Mouse (Mus musculus): ENCODE data around the gene H2-Q4.
"Not testable (repeated sequence)": the region's sequence is repeated elsewhere in the genome, so short reads cannot be mapped to it uniquely, and the experiment has no call there.

The H2-Q4 gene

DNA sequence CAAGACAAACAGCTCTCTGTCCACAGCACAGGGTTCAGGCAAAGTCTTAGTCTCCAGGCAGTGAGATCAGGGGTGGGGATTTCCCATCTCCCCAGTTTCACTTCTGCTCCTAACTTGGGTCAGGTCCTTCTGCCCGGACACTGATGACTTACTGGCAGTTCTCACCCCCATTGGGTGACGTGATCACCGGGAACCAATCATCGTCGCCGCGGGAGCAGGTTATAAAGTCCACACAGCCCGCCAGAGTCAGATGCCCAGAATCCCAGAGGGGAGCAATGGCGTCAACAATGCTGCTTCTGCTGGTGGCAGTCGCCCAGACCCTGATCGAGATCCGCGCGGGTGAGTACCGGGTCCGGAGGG is at the start of gene H2-Q4:
Gene H2-Q4 (plus strand): TSS at position 249 of the 360 bp plus-strand sequence.
- DNase-seq (ENCODE audit: low read depth), result peak; percentile 95

DNA sequence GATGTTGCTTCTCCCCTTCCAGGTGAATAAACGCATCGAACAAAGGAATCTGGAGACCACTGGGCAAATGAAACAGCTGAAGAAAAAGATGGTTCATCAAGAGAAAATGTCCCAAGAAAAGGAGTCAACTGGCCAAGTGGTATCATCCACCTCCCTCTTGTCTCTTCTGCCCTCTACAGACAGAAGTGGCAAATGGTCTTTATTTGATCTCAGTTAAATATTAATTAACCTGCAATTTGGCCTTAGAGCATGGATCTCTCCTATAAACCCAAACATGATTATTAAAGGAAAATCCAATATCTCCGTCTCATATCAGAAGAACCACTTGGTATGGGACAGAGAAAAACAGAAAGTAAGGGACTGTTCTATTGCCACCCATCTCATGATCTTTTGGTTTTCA is 49.7 kb upstream of the H2-Q4 start:
- not testable (repeated sequence) for DNase-seq (ENCODE audit: low read depth)

DNA sequence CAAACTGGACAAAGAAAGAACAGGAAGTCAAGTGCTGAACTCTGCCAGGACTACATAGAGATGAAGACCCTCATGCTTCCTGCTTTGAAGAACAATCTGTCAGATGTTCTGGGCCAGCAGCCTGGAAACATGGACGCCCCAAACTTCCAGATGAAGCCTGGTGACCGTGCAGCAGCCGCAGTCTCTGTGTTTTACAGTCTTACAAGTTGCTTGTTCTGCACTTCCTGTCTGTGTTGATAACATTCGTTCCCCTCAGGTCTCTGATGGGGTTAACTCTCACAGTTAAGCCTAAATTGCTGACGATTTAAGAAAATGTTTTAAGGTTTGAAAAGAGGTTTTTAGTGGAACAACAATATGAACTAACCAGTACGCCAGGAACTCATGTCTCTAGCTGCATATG is 47.9 kb upstream of the H2-Q4 start:
- peak; percentile 60 for DNase-seq (ENCODE audit: low read depth)

DNA sequence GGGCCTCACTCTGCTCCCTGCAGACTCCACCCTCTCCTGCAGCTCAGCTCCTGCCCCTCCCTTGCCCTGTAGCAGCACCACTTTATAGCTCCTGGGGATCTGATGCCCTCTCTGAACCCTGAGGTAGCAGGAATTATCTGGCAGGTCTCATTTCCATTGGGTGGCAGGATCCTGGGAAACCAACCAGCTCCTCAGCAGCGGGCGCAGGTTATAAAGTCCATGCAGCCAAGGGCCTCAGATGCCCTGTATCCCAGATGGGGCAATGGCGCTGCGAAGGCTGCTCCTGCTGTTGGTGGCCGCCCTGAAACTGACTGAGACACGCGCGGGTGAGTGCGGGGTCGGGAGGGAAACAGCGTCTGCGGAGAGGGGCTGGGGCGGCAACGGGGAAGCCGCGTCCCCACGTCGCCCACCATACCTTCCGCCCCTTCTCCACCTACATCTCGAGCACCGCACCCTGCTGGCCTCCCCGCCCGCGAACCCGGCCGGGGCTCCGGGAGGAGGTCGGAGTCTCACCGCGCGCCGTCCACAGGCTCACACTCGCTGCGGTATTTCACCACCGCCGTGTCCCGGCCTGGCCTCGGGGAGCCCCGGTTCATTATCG is 37.2 kb upstream of the H2-Q4 start, which contains the start of gene H2-Q2:
Gene H2-Q2 (plus strand): TSS at position 172 of the 601 bp plus-strand sequence.
- DNase-seq (ENCODE audit: low read depth), result no peak

DNA sequence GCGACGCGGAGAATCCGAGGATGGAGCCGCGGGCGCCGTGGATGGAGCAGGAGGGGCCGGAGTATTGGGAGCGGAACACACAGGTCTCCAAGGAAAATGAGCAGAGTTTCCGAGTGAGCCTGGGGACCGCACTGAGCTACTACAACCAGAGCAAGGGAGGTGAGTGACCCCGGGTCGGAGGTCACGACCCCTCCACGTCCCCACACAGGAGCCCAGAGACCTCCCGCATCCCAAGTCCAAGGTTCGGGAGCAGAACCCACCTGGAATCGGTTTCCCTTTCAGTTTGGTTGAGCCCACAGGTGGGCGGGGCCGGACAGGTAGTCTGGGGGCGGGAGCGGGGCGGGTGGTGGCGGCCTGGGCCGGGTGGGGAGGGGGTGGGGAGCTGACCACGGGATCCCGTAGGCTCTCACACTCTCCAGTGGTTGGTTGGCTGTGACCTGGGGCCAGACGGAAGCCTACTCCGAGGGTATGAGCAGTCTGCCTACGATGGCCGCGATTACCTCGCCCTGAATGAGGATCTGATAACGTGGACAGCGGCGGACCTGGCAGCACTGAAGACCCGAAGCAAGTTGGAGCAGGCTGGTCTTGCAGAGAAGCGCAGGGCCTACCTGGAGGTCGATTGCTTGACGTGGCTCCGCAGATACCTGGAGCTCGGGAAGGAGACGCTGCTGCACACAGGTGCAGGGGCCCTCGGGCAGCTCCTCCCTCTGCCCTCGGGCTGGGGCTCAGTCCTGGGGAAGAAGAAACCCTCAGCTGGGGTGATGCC is 36.5 kb upstream of the H2-Q4 start:
- DNase-seq (ENCODE audit: low read depth), result no peak

- DNase-seq (ENCODE audit: low read depth), result not testable (repeated sequence)
These were observed 31.8 kb upstream of the H2-Q4 start for GRCm38 (mm10) chr17:35347659-35348058.

DNA sequence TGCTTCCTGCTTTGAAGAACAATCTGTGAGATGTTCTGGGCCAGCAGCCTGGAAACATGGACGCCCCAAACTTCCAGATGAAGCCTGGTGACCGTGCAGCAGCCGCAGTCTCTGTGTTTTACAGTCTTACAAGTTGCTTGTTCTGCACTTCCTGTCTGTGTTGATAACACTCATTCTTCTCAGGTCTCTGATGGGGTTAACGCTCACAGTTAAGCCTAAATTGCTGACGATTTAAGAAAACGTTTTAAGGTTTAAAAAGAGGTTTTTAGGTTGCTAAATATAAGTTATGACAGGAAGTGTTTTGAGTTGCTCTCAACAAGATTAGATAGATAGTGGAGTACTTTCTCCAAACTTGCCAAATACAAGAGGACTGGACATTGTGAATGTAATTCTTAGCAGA is 26.1 kb upstream of the H2-Q4 start:
- DNase-seq (ENCODE audit: low read depth), result peak; percentile 21

DNA sequence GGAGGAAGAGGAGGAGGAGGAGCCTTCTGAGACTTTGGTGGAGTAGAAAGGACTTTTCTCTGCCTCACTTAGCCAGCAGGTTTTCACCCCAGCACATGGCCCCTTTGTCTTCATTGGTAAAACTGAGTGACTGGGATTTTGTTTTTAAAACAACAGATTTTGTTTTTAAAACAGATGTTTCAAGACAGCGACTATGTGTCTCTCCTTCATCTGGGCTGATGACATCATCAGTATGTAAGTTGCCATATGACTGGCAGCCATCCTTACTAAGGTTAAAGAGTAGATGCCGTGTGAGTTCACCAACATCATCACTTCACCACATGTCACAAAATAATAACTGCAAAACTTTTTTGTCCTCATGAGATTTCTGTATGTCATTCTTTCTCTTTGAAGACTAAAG is 25.3 kb upstream of the H2-Q4 start:
- DNase-seq (ENCODE audit: low read depth), result no peak

DNA sequence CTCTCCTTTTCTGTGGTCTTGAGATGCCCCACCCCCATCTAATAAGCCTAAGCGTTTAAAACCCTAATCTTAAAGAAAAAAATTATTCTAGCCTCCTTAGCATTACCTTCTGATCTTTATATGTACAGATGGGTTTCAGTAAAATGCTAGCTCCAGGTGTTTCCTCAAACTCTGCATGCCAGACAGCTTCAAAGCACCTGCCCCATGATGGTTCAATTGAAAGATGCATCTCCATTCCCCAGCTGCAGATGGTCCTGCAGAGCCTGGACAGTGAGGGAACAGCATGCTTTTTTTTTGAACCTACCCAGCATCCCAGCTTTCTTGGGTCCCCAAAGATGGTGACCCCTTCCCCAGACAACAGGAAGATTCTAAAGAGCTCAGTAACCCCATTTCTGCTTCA is 22.3 kb upstream of the H2-Q4 start:
- DNase-seq (ENCODE audit: low read depth), result no peak

- DNase-seq (ENCODE audit: low read depth), result no peak
These were observed 20.5 kb upstream of the H2-Q4 start for GRCm38 (mm10) chr17:35358763-35359469.

GRCm38 (mm10) chr17:35359470-35359862 is 20.0 kb upstream of the H2-Q4 start:
- DNase-seq (ENCODE audit: low read depth), result no peak

GRCm38 (mm10) chr17:35379729-35380451 is 473 bp downstream of the H2-Q4 start:
- peak; percentile 75 for DNase-seq (ENCODE audit: low read depth)

DNA sequence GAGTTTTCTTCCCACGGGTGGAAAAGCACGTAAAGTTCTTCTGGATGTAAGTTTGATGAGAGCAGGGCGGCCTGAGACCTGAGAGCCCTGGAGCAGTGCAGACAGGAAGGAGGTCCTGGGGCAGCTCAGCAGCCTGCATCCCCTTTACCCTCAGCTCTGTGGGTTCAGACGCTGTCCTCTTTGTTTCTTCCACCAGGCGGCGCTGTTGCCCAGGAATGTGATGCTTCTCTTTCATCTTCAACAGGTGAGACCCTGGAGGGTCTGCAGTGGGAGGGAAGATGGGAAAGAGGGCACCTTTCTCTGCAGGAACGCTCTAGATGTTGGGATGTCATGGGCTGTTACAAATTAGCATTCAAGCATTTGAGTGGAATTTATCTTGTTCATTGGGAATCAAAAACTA is 10.4 kb downstream of the H2-Q4 start:
- DNase-seq (ENCODE audit: low read depth), result peak; percentile 26

GRCm38 (mm10) chr17:35392671-35393070 is 13.3 kb downstream of the H2-Q4 start:
- not testable (repeated sequence) for DNase-seq (ENCODE audit: low read depth)

GRCm38 (mm10) chr17:35393864-35394800 is 14.7 kb downstream of the H2-Q4 start:
- DNase-seq (ENCODE audit: low read depth), result not testable (repeated sequence)

DNA sequence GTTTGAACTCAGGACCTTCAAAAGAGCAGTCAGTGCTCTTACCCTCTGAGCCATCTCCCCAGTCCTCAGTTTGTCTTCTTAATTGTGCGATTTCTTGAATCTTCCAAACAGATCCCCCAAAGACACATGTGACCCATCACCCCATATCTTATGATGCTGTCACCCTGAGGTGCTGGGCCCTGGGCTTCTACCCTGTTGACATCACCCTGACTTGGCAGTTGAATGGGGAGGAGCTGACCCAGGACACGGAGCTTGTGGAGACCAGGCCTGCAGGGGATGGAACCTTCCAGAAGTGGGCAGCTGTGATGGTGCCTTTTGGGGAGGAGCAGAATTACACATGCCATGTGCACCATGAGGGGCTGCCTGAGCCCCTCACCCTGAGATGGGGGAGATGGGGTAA is 17.5 kb downstream of the H2-Q4 start:
- DNase-seq (ENCODE audit: low read depth), result not testable (repeated sequence)

DNA sequence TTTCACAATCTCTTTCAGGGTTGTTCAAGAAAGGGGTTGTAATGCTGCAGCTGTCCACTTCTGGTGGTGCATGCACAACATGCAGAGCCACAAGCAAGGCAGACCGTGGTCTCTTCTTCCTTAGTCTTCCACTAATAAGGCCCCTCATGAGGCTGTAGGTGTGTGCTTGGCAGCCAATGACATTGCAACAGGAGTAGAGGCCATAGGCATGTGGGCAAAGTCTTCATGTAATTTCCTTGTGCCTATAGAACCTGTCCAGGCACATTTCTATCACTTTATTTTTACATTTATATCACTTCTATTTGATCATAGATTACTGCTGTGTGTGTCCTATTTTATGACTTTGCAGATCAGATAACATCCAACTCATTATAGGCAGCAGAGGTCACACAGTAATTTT is 33.6 kb downstream of the H2-Q4 start:
- DNase-seq (ENCODE audit: low read depth), result not testable (repeated sequence)

GRCm38 (mm10) chr17:35415273-35416129 is 36.1 kb downstream of the H2-Q4 start:
- DNase-seq (ENCODE audit: low read depth), result not testable (repeated sequence)

GRCm38 (mm10) chr17:35418772-35419171 is 39.4 kb downstream of the H2-Q4 start:
- DNase-seq (ENCODE audit: low read depth), result no peak

- DNase-seq (ENCODE audit: low read depth), result not testable (repeated sequence)
These were observed 40.1 kb downstream of the H2-Q4 start for GRCm38 (mm10) chr17:35419564-35419963.
